Mouse (Mus musculus) midbrain, embryonic 15.5 days (tissue): ENCODE results near the gene Trhr2. TPM values are rescaled to one million over a fixed set of nuclear protein-coding genes. Genes with fewer than 3 reads are reported as not detected.

Experiments used
- ATAC-seq: fragments of 200-750 bp; cut with Nextera tagmentation; replicated peaks from 2 replicates; pipeline ENCODE4 v1.8.0; 2017; ENCODE audit warnings: moderate TSS enrichment
- H3K27ac ChIP-seq: fragments of 300-500 bp; sonication (generic); 2 replicates; pipeline ENCODE4 v1.5.1; 2015; ENCODE audit warnings: mild to moderate bottlenecking, inconsistent platforms
- H3K27me3 ChIP-seq: fragments of 300-500 bp; sonication (generic); replicated peaks from 2 replicates; pipeline ENCODE4 v1.6.1; 2015; ENCODE audit warnings: inconsistent platforms
- H3K36me3 ChIP-seq: fragments of 300-500 bp; sonication (generic); replicated peaks from 2 replicates; pipeline ENCODE4 v1.6.1; 2015; ENCODE audit warnings: inconsistent platforms
- H3K4me1 ChIP-seq: fragments of 300-500 bp; sonication (generic); 2 replicates; pipeline ENCODE4 v1.6.1; 2015; ENCODE audit warnings: inconsistent platforms
- H3K4me2 ChIP-seq: fragments of 300-500 bp; sonication (generic); 2 replicates; pipeline ENCODE4 v1.6.1; 2015; ENCODE audit warnings: inconsistent platforms, mild to moderate bottlenecking, moderate library complexity
- H3K4me3 ChIP-seq: fragments of 300-500 bp; sonication (generic); 2 replicates; pipeline ENCODE4 v1.5.1; 2015; ENCODE audit warnings: mild to moderate bottlenecking, inconsistent platforms
- H3K9ac ChIP-seq: fragments of 300-500 bp; sonication (generic); 2 replicates; pipeline ENCODE4 v1.6.1; 2015; ENCODE audit warnings: mild to moderate bottlenecking, inconsistent platforms
- H3K9me3 ChIP-seq: fragments of 300-500 bp; sonication (generic); 2 replicates; pipeline ENCODE4 v1.6.1; 2016; ENCODE audit warnings: inconsistent platforms
- WGBS: fragments of 180-500 bp; shearing (Covaris S2); methylation state at CpG from one replicate; pipeline ENCODE4 v1.1.7; 2015; ENCODE audit warnings: mixed read lengths; 5-methylcytosine and 5-hydroxymethylcytosine counted together
- polyA plus RNA-seq: library from polyadenylated mRNA; unstranded; fragments of >200 nt; fragmentation: Nextera tagmentation; extraction: Ambion mirVana; gene quantifications from 2 replicates; pipeline ENCODE4 v1.2.1, GENCODE M21; 2015

Gene Trhr2
- polyA plus RNA-seq, result not detected in 2 replicates

GRCm38 (mm10) chr8:122360696-122361416 lies at the start of gene Trhr2:
TSS of gene Trhr2 (minus strand) at chr8:122360746.
- H3K4me1 ChIP-seq, result no peaks in the 10 kb centered on the region
- 75% methylated on average over 7 of the region's 7 CpGs for WGBS
- ATAC-seq, result no peak
- no peak within 1 kb of the TSS for H3K4me3 ChIP-seq
- no peak within 1 kb of the TSS for H3K27ac ChIP-seq
- H3K27me3 ChIP-seq, result peaks cover 10% of the 10 kb centered on the region; the same call in 1 of the 2 replicates
- no peaks in the 10 kb centered on the region for H3K36me3 ChIP-seq
- no peak within 1 kb of the TSS for H3K4me2 ChIP-seq
- H3K9me3 ChIP-seq, result no peaks in the 10 kb centered on the region
- H3K9ac ChIP-seq, result no peak within 1 kb of the TSS

GRCm38 (mm10) chr8:122407678-122408077 lies 47.1 kb upstream of the Trhr2 start:
- Histone ChIP-seq H3K4me3 (no peak overlapping the region), H3K27ac (no peak overlapping the region), H3K27me3 (no peaks in the 10 kb centered on the region), H3K9me3 (no peaks in the 10 kb centered on the region), H3K9ac (no peak overlapping the region), H3K36me3 (peaks cover 57% of the 10 kb centered on the region), H3K4me2 (no peak overlapping the region), H3K4me1 (no peaks in the 10 kb centered on the region)
- ATAC-seq, result no peak
- 95% methylated on average over 7 of the region's 7 CpGs for WGBS

- WGBS, result 95% methylated on average over 9 of the region's 9 CpGs
- no peaks in the 10 kb centered on the region for H3K27me3 ChIP-seq
Measured at GRCm38 (mm10) chr8:122405146-122405805, 44.7 kb upstream of the Trhr2 start.

GRCm38 (mm10) chr8:122398186-122398585 lies 37.6 kb upstream of the Trhr2 start:
- ATAC-seq, result no peak
- Histone ChIP-seq H3K4me2 (no peak overlapping the region), H3K4me1 (no peaks in the 10 kb centered on the region), H3K4me3 (no peak overlapping the region), H3K9me3 (no peaks in the 10 kb centered on the region), H3K27me3 (no peaks in the 10 kb centered on the region), H3K36me3 (peaks cover 47% of the 10 kb centered on the region), H3K9ac (no peak overlapping the region), H3K27ac (no peak overlapping the region)
- 96% methylated on average over 9 of the region's 9 CpGs for whole genome bisulfite sequencing

More at GRCm38 (mm10) chr8:122405146-122405805, 44.7 kb upstream of the Trhr2 start:
- no peak overlapping the region for H3K4me3 ChIP-seq
- no peak overlapping the region for H3K4me2 ChIP-seq
- H3K36me3 ChIP-seq, result peaks cover 55% of the 10 kb centered on the region
- H3K9me3 ChIP-seq, result no peaks in the 10 kb centered on the region
- H3K4me1 ChIP-seq, result no peaks in the 10 kb centered on the region
- ATAC-seq, result no peak
- H3K27ac ChIP-seq, result no peak overlapping the region
- H3K9ac ChIP-seq, result no peak overlapping the region

GRCm38 (mm10) chr8:122395291-122395690 lies 34.7 kb upstream of the Trhr2 start:
- Histone ChIP-seq H3K4me3 (no peak overlapping the region), H3K4me2 (no peak overlapping the region), H3K9me3 (no peaks in the 10 kb centered on the region), H3K36me3 (peaks cover 43% of the 10 kb centered on the region), H3K9ac (no peak overlapping the region), H3K4me1 (no peaks in the 10 kb centered on the region), H3K27ac (no peak overlapping the region), H3K27me3 (no peaks in the 10 kb centered on the region)
- ATAC-seq, result no peak
- 86% methylated on average over 6 of the region's 6 CpGs for WGBS

GRCm38 (mm10) chr8:122393717-122394116 lies 33.2 kb upstream of the Trhr2 start:
- ATAC-seq, result no peak
- H3K36me3 ChIP-seq, result peaks cover 40% of the 10 kb centered on the region
- H3K4me1 ChIP-seq, result no peaks in the 10 kb centered on the region
- H3K9ac ChIP-seq, result no peak overlapping the region
- H3K27ac ChIP-seq, result no peak overlapping the region
- H3K9me3 ChIP-seq, result no peaks in the 10 kb centered on the region
- H3K4me3 ChIP-seq, result no peak overlapping the region
- no peaks in the 10 kb centered on the region for H3K27me3 ChIP-seq
- no peak overlapping the region for H3K4me2 ChIP-seq

- Histone ChIP-seq H3K4me2 (no peak overlapping the region), H3K9ac (no peak overlapping the region), H3K36me3 (peaks cover 49% of the 10 kb centered on the region), H3K9me3 (no peaks in the 10 kb centered on the region), H3K27me3 (no peaks in the 10 kb centered on the region), H3K4me1 (no peaks in the 10 kb centered on the region), H3K27ac (no peak overlapping the region), H3K4me3 (no peak overlapping the region)
- 90% methylated on average over 3 of the region's 3 CpGs for WGBS
- no peak for ATAC-seq
Measured at GRCm38 (mm10) chr8:122390758-122391157, 30.2 kb upstream of the Trhr2 start.

- Histone ChIP-seq H3K4me3 (no peak overlapping the region), H3K4me1 (no peaks in the 10 kb centered on the region), H3K36me3 (peaks cover 61% of the 10 kb centered on the region), H3K9me3 (no peaks in the 10 kb centered on the region), H3K4me2 (no peak overlapping the region), H3K9ac (no peak overlapping the region), H3K27me3 (no peaks in the 10 kb centered on the region), H3K27ac (no peak overlapping the region)
- ATAC-seq, result no peak
- 87% methylated on average over 3 of the region's 3 CpGs for WGBS
Measured at GRCm38 (mm10) chr8:122389357-122389756, 28.8 kb upstream of the Trhr2 start.

GRCm38 (mm10) chr8:122383039-122383438 lies 22.5 kb upstream of the Trhr2 start:
- Histone ChIP-seq H3K4me2 (no peak overlapping the region), H3K9ac (no peak overlapping the region), H3K4me1 (peaks cover 13% of the 10 kb centered on the region), H3K4me3 (no peak overlapping the region), H3K27ac (no peak overlapping the region), H3K36me3 (peaks cover 30% of the 10 kb centered on the region; the same call in 1 of the 2 replicates), H3K9me3 (no peaks in the 10 kb centered on the region), H3K27me3 (no peaks in the 10 kb centered on the region)
- 85% methylated on average over 4 of the region's 4 CpGs for WGBS
- no peak for ATAC-seq

GRCm38 (mm10) chr8:122376365-122377231 lies 16.1 kb upstream of the Trhr2 start, which contains the start of gene Zc3h18:
TSS of gene Zc3h18 (plus strand) at chr8:122376609.
- H3K27ac ChIP-seq, result peak within 1 kb of the TSS; percentile 89
- H3K4me3 ChIP-seq, result peak within 1 kb of the TSS; percentile 61
- peaks cover 26% of the 10 kb centered on the region for H3K4me1 ChIP-seq
- peak within 1 kb of the TSS; percentile 66 for H3K4me2 ChIP-seq
- no peaks in the 10 kb centered on the region for H3K27me3 ChIP-seq
- peak; percentile 92 for ATAC-seq
- H3K9ac ChIP-seq, result peak within 1 kb of the TSS; percentile 72
- under 1% methylated on average over 92 of the region's 107 CpGs for WGBS
- no peaks in the 10 kb centered on the region for H3K9me3 ChIP-seq
- peaks cover 4% of the 10 kb centered on the region; the same call in 1 of the 2 replicates for H3K36me3 ChIP-seq

- H3K9me3 ChIP-seq, result no peaks in the 10 kb centered on the region
Measured at GRCm38 (mm10) chr8:122375751-122376364, 15.3 kb upstream of the Trhr2 start.

More at GRCm38 (mm10) chr8:122375751-122376364, 15.3 kb upstream of the Trhr2 start:
- H3K4me1 ChIP-seq, result peaks cover 23% of the 10 kb centered on the region
- H3K4me3 ChIP-seq, result peak overlapping the region; percentile 61
- H3K27me3 ChIP-seq, result no peaks in the 10 kb centered on the region
- H3K27ac ChIP-seq, result peak overlapping the region; percentile 72
- H3K9ac ChIP-seq, result peak overlapping the region; percentile 36; the same call in 1 of the 2 replicates
- peak overlapping the region; percentile 49 for H3K4me2 ChIP-seq
- peak; percentile 46 for ATAC-seq
- WGBS, result 31% methylated on average over 13 of the region's 13 CpGs
- H3K36me3 ChIP-seq, result peaks cover 4% of the 10 kb centered on the region; the same call in 1 of the 2 replicates
